Mouse (Mus musculus) adrenal gland, adult (tissue): ENCODE measurements around the gene Ccdc191.

Experiments
- DNase-seq, 2 experiments: peaks; one replicate each; pipeline ENCODE4 v3.0.0; 2022 to 2023; ENCODE audit warnings: low spot score in 1 of 2; ENCODE audit not compliant: inconsistent age in 2 of 2

Gene Ccdc191

GRCm38 (mm10) chr16:43979328-43980109 is 89.9 kb downstream of the Ccdc191 start, which contains the start of gene Zdhhc23:
Zdhhc23 (minus strand) TSS chr16:43979791.
- DNase-seq, result peak; percentile 27 to 71

GRCm38 (mm10) chr16:43980110-43980609 is 90.6 kb downstream of the Ccdc191 start:
- no peak for DNase-seq

- DNase-seq, result no peak
Measured at GRCm38 (mm10) chr16:43986299-43986698, 96.7 kb downstream of the Ccdc191 start.

- no peak for DNase-seq
Measured at GRCm38 (mm10) chr16:43994623-43995022, 105.0 kb downstream of the Ccdc191 start.

- DNase-seq, result peak in 1 of 2 experiments; percentile 47
Measured at GRCm38 (mm10) chr16:43999111-43999510, 109.5 kb downstream of the Ccdc191 start.

- DNase-seq, result peak in 1 of 2 experiments; percentile 36
Measured at GRCm38 (mm10) chr16:43999541-43999940, 109.9 kb downstream of the Ccdc191 start.

- DNase-seq, result no peak
Measured at GRCm38 (mm10) chr16:44002086-44002485, 112.5 kb downstream of the Ccdc191 start.

- DNase-seq, result no peak
Measured at GRCm38 (mm10) chr16:44011010-44011409, 121.4 kb downstream of the Ccdc191 start.
